Mouse (Mus musculus) B cell, adult 2 months (primary cell): ENCODE measurements at regions not wholly inside any gene's neighbourhood (a gene's known extent, or its start where the extent isn't known, plus 50 kb on each side); places are given as distances from the start of the nearest gene placed in this dataset.

Experiments
- DNase-seq, 2 experiments: peaks; one replicate each; pipeline ENCODE4 v3.0.0; 2022

DNA sequence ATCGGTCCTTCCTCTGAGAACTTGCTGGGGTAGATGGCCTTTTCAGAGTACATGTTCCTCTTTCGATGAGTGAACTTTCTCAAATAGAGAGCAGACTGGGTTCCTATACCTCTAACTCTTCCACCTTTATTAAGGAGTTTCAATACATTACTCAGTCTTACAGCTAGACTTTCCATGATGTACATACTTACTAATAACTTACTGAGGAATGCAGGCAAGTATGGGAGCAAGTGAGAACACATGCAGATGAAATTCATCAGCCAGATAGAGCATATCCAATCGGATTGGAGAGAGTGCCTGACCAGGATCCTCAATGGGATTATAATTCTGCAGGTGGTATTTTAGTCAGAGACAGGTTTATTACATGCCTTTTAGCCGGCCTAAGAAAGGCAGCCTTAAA is 292.2 kb upstream of the Large1 start:
- no peak for DNase-seq

DNA sequence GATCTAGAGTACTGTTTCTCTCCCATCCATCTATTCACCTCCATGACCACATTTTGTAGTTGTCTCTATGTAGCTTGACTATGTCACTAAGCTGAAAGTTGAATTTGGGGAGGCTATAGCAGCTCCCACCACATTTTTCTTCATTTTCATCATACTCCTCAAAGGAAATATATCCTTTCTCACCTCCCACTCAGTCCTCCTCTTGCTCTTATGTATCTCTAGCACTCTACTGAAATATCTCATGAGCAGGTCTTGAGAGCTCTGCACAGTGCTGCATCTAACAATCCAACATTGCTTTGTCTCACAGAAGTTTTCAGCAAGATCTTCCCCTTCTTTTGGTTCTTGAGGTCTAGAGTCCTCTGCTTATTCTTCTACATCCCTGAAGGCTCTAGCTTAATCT is 273.5 kb upstream of the Large1 start:
- no peak for DNase-seq

DNA sequence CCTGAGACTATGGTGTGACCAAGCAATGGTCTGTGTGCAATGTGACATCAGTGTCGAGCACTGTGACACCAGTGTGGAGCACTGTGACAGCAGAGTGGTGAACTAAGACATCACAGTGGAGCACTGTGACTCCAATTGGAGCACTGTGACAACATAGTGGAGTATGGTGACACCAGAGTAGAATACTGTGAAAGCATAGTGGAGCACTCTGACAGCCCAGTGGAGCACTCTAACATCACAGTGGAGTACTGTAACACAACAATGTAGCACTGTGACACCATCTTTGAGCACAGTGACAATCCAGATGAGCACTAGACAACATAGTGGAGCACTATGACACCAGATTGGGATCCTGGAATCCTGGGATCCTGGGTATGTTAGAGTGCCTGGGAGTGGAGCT is 265.6 kb upstream of the Large1 start:
- peak; percentile 1 to 2 for DNase-seq

DNA sequence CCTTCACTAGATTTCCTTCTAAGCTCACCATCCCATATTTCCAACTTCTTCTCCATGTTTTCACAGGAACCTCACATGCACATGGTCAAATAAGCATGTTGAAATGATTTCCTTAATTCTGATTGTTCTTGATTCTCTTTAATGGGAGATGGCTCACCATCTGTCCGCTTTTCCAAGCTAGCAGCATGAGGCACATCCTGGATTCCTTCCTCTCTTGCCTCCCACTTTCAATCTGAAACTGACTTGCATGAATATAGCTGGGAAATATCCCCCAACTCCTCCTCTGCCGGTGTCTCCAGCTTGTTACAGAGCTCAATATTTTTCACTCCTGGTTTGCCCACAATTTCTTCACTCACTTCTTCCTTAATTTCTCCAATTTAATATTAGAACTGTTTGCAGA is 261.3 kb upstream of the Large1 start:
- DNase-seq: no peak

DNA sequence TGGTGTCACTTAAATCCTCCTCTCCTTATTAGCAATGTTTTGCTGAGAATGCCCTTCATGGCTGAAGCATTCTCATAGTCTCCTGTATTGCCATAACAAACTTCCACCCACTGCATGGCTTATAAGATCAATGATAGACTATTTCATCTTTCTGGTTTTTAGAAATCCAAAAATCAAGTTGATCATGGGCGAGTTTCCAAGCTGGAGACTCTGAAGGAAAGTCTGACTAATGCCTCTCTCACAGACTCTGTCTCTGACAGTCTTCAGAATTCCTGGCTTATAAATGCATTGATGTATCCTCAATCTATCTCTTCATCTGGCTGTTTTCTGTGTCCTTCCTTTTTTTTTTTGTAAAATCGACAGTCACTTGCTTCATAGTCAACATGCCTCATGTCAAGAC is 260.8 kb upstream of the Large1 start:
- DNase-seq: no peak

DNA sequence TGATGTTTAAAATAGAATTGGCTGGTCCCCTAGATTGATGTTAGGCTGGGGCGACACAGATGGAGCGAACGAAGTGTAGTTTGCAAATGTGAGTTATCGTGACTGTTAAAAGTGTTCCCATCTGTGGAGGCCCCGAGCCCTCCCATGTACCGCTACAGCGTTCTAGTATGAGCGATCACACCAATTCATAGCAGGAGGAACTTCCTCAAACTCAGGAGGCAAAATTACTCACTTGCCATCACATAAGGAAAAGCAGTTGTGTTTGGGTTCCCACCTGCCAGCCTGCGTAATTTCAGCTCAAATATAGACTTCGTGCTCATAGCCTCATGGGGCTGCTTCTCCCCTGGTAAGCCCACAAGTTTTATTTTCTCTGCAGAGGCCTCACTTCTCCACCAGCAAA is 258.2 kb upstream of the Large1 start:
- DNase-seq: no peak

DNA sequence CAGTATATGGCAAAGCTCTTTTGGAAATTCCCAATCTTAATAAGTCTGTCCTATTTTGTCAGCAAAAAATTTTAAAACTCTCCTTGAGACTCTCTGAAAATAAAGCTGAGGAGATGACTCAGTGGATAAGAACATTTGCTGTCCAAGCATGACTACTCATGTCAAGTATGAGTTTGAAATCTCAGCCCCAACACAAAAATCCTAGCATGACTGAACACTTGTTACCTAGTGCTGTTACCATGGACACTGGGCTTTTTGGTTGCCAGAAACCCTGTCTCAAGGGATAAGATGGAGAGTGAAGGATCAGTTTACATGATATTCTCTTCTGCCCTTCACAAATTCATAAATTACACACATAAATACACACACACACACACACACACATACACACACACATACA is 217.3 kb upstream of the Large1 start:
- DNase-seq: no peak

DNA sequence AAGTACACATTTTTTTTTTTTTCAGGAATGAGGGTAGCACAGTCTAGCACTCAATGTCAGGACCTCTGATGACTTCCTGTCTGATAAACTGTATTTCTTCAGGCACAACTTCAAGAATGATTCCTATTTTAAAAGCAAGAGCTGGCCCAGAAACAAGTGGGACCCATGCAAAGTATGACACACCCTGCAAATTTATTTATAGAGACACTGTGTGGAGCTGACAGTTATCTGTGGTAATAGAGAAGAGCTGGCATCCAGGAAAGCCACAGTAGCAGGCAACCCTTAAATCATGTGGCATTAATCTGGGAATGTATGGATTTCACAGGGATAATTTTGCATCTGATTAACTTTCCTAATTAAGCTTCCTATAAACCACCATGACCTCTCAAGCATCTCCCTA is 216.6 kb upstream of the Large1 start:
- no peak for DNase-seq
